Mouse (Mus musculus) embryonic facial prominence, embryonic 10.5 days (tissue): ENCODE results near the gene Trim50. TPM values are rescaled to one million over a fixed set of nuclear protein-coding genes. Genes with fewer than 3 reads are reported as not detected.

Source experiments
- DNase-seq: peaks from one replicate; pipeline ENCODE4 v3.0.0-alpha.2; 2017; ENCODE audit warnings: low spot score
- H3K27ac ChIP-seq: fragments of 300-500 bp; sonication (generic); replicated peaks from 2 replicates; pipeline ENCODE4 v1.5.1; 2016; ENCODE audit warnings: mild to moderate bottlenecking
- H3K27me3 ChIP-seq: fragments of 300-500 bp; sonication (generic); replicated peaks from 2 replicates; pipeline ENCODE4 v1.6.1; 2016; ENCODE audit warnings: low read depth, mild to moderate bottlenecking; ENCODE audit not compliant: poor library complexity, severe bottlenecking
- H3K36me3 ChIP-seq: fragments of 300-500 bp; sonication (generic); replicated peaks from 2 replicates; pipeline ENCODE4 v1.6.1; 2016; ENCODE audit warnings: mild to moderate bottlenecking, moderate library complexity
- H3K4me1 ChIP-seq: fragments of 300-500 bp; sonication (generic); 2 replicates; pipeline ENCODE4 v1.6.1; 2016
- H3K4me3 ChIP-seq: fragments of 300-500 bp; sonication (generic); 2 replicates; pipeline ENCODE4 v1.5.1; 2016; ENCODE audit warnings: mild to moderate bottlenecking, moderate library complexity
- H3K9me3 ChIP-seq: fragments of 300-500 bp; sonication (generic); 2 replicates; pipeline ENCODE4 v1.6.1; 2016; ENCODE audit warnings: mild to moderate bottlenecking
- WGBS: fragments of 180-500 bp; shearing (Covaris S2); methylation state at CpG from one replicate; pipeline ENCODE4 v1.1.7; 2016; 5-methylcytosine and 5-hydroxymethylcytosine counted together
- polyA plus RNA-seq: library from polyadenylated mRNA; unstranded; fragments of >200 nt; fragmentation: Nextera tagmentation; extraction: Ambion mirVana; gene quantifications from 2 replicates; pipeline ENCODE4 v1.2.1, GENCODE M21; 2016

Trim50 gene
- not detected in 2 replicates for polyA plus RNA-seq

DNA sequence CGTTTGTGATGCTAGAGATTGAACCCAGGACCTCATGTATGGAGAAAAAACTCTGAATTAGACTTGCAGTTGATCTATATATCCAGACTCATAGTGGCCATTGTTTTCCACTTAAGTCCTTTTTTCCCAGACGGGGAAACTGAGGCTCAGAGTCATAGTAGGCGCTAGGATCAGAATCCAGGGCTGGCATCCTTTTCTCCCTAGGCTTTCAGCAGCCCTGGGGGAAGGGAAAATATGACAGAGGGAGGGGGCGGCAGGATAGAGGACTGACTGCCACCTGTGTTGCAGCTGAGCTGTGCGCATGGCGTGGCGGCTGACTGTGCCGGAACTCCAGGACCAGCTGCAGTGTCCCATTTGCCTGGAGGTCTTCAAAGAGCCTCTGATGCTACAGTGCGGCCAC lies at the start of gene Trim50:
Gene Trim50 (plus strand): TSS at position 301 of the 400 bp plus-strand sequence.
- no peak for DNase-seq
- Histone ChIP-seq H3K27me3 (peaks cover 27% of the 10 kb centered on the region), H3K36me3 (no peaks in the 10 kb centered on the region), H3K4me1 (0 out of 2 replicates have a peak, but pooled peaks cover 4% of the 10 kb centered on the region), H3K9me3 (peaks cover 15% of the 10 kb centered on the region), H3K4me3 (peak within 1 kb of the TSS; percentile 5; the same call in 1 of the 2 replicates), H3K27ac (no peak within 1 kb of the TSS)
- WGBS, result 57% methylated on average over 9 of the region's 9 CpGs

- Histone ChIP-seq H3K9me3 (no peaks in the 10 kb centered on the region), H3K36me3 (no peaks in the 10 kb centered on the region), H3K27ac (no peak overlapping the region), H3K4me1 (no peaks in the 10 kb centered on the region), H3K4me3 (no peak overlapping the region), H3K27me3 (no peaks in the 10 kb centered on the region; the same call in 1 of the 2 replicates)
- DNase-seq, result no peak
- WGBS, result 52% methylated on average over 10 of the region's 10 CpGs
Observed at GRCm38 (mm10) chr5:135306321-135306965, 46.7 kb upstream of the Trim50 start.

DNA sequence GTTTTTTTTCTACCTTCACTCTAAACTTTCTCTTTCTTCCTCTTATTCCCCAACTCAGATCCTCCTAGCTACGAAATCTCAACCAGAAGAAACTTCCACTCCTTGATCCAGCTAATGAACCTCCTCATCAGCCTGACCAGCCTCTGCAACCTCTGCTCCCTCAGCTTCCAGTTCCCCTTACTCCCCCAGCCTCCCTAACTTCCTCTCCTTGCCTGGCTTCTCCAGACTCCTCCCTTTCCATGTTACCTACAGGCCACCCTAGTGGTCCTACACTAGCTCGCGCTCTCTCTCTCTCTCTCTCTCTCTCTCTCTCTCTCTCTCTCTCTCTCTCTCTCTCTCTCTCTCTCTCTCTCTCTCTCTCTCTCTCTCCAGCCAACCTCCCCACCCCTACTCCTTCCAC lies 36.9 kb upstream of the Trim50 start:
- Histone ChIP-seq H3K4me1 (no peaks in the 10 kb centered on the region), H3K36me3 (no peaks in the 10 kb centered on the region), H3K4me3 (no peak overlapping the region), H3K9me3 (no peaks in the 10 kb centered on the region), H3K27ac (no peak overlapping the region), H3K27me3 (no peaks in the 10 kb centered on the region)
- no peak for DNase-seq
- 82% methylated on average over 3 of the region's 3 CpGs for WGBS

DNA sequence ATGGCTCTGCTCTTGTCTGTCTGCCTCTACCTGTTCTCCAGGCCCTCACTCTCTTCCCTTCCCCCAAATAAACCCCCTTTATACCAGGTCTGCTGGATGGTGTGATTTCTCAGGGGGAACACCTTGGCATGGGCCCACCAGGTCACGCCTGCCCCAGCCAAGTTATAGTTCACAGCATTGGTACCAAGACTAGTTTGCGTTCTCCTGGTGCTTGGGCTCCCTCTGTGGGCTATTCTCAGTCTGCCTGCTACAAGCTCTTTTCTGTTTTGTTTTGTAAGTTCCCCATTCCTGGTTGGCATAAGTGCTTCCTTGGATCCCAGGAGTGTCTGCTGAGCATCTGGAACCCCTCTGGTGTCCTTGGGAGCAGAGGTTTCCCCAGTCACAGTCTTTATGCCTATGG lies 33.2 kb upstream of the Trim50 start:
- H3K4me3 ChIP-seq, result no peak overlapping the region
- H3K9me3 ChIP-seq, result no peaks in the 10 kb centered on the region
- H3K27ac ChIP-seq, result no peak overlapping the region
- H3K27me3 ChIP-seq, result no peaks in the 10 kb centered on the region
- H3K36me3 ChIP-seq, result no peaks in the 10 kb centered on the region
- 60% methylated on average over 2 of the region's 2 CpGs for WGBS
- DNase-seq, result no peak
- H3K4me1 ChIP-seq, result no peaks in the 10 kb centered on the region

GRCm38 (mm10) chr5:135322197-135322596 lies 30.9 kb upstream of the Trim50 start:
- Histone ChIP-seq H3K9me3 (no peaks in the 10 kb centered on the region), H3K4me3 (no peak overlapping the region), H3K27ac (no peak overlapping the region), H3K36me3 (no peaks in the 10 kb centered on the region), H3K4me1 (peaks cover 10% of the 10 kb centered on the region; the same call in 1 of the 2 replicates), H3K27me3 (no peaks in the 10 kb centered on the region)
- DNase-seq, result no peak
- WGBS, result 91% methylated on average over 1 of the region's 1 CpGs

DNA sequence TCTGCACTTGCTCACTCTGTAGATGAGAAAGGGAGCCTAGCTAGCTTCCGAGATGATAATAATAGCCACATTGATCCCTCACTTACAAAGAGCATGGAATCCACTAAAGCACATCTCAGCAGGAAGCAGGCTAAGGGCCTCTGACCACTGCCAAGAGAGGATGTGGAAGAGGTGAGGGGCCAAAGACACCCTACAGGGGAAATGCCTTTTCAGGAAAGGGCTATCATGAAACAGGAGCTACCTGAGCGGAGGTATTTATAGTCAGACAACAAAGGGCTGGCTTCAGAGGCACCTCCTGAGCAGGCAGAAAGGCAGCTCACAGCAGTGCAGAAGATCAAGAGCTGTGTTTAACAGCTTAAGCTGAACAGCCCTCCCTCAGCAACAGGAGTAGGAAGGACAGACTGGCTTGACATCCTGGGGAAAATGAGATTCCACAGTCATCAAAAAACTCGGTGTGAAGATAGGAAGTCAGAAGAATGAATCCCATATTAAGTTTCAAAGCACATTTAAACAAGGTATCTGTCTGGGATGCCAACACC lies 26.9 kb upstream of the Trim50 start:
- WGBS, result 9% methylated on average over 3 of the region's 3 CpGs

DNA sequence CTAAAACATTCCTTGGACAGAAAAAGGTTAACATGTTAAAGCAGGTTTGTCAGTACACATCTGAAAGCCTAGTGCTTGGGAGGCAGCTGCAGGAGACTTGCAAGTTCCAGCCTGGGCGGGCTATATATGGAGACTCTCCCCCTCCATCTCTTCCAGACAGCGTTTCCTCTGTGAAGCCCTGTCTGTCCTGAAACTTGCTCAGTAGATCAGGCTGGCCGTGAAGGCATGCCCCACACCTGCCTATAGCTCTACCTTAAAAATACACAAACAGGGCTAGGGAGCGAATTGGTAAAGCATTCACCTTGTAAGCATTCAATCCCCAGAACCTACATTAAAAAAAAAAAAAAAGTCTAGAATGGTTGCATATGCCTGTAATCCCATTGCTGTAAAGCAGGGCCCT lies 23.6 kb upstream of the Trim50 start:
- H3K27me3 ChIP-seq, result no peaks in the 10 kb centered on the region
- peaks cover 10% of the 10 kb centered on the region; the same call in 1 of the 2 replicates for H3K4me1 ChIP-seq
- no peak overlapping the region for H3K4me3 ChIP-seq
- no peaks in the 10 kb centered on the region for H3K36me3 ChIP-seq
- DNase-seq, result no peak
- 83% methylated on average over 4 of the region's 4 CpGs for WGBS
- H3K9me3 ChIP-seq, result no peaks in the 10 kb centered on the region
- H3K27ac ChIP-seq, result no peak overlapping the region

More for the DNA sequence above, 26.9 kb upstream of the Trim50 start:
- no peak overlapping the region for H3K27ac ChIP-seq
- no peaks in the 10 kb centered on the region for H3K9me3 ChIP-seq
- no peak overlapping the region for H3K4me3 ChIP-seq
- no peaks in the 10 kb centered on the region for H3K27me3 ChIP-seq
- no peaks in the 10 kb centered on the region for H3K36me3 ChIP-seq
- peaks cover 10% of the 10 kb centered on the region; the same call in 1 of the 2 replicates for H3K4me1 ChIP-seq
- DNase-seq, result no peak

DNA sequence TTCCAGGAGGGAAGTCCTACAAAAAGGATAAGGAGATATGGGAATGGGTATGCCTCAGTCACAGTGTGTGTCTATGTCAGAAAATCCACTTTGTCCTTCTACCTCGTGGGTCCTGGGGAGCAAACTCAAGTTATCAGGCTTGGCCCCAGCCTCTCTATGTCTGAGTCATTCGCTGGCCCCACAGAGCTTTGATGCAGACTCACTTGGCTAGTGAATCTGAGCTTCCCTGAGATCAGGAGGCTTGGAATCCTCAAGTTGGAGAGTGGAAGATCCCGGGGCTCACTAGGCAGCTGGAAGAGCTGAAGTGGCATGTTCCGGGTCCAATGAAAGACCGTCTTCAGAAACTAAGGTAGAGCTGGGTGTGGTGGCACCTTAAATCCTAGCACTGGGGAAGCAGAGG lies 22.9 kb upstream of the Trim50 start:
- no peaks in the 10 kb centered on the region for H3K27me3 ChIP-seq
- H3K27ac ChIP-seq, result no peak overlapping the region
- WGBS, result 87% methylated on average over 5 of the region's 5 CpGs
- no peak overlapping the region for H3K4me3 ChIP-seq
- peaks cover 10% of the 10 kb centered on the region; the same call in 1 of the 2 replicates for H3K4me1 ChIP-seq
- no peak for DNase-seq
- H3K36me3 ChIP-seq, result no peaks in the 10 kb centered on the region
- no peaks in the 10 kb centered on the region for H3K9me3 ChIP-seq

DNA sequence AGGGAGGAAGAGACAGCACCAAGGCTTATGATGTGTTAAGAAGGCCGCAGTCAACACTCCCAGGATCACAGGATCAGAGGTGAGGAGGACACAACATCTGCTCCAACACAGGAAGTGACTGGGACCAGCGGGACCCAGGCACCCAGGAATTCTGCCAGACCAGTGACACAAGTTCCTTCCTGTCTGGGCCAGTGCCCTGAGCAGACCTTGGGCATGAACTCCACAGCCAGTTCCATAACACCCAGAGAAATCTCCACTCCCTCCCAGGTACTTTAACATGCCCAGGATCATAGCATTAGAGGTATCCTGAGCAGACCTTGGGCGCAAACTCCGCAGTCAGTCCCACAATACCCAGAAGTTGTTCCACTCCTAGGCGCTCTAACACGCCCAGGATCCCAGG lies 21.9 kb upstream of the Trim50 start:
- no peak overlapping the region for H3K27ac ChIP-seq
- peaks cover 6% of the 10 kb centered on the region; the same call in 1 of the 2 replicates for H3K4me1 ChIP-seq
- no peaks in the 10 kb centered on the region for H3K36me3 ChIP-seq
- 89% methylated on average over 6 of the region's 6 CpGs for WGBS
- no peaks in the 10 kb centered on the region for H3K27me3 ChIP-seq
- DNase-seq, result no peak
- H3K9me3 ChIP-seq, result no peaks in the 10 kb centered on the region
- no peak overlapping the region for H3K4me3 ChIP-seq

- no peaks in the 10 kb centered on the region for H3K27me3 ChIP-seq
- H3K27ac ChIP-seq, result no peak overlapping the region
- no peaks in the 10 kb centered on the region for H3K9me3 ChIP-seq
- H3K36me3 ChIP-seq, result no peaks in the 10 kb centered on the region
- H3K4me1 ChIP-seq, result 0 out of 2 replicates have a peak, but pooled peaks cover 2% of the 10 kb centered on the region
- WGBS, result 56% methylated on average over 3 of the region's 3 CpGs
- no peak overlapping the region for H3K4me3 ChIP-seq
- no peak for DNase-seq
Observed at GRCm38 (mm10) chr5:135337575-135337974, 15.5 kb upstream of the Trim50 start.

GRCm38 (mm10) chr5:135345989-135346388 lies 7.1 kb upstream of the Trim50 start:
- Histone ChIP-seq H3K4me1 (no peaks in the 10 kb centered on the region), H3K9me3 (peaks cover 12% of the 10 kb centered on the region; the same call in 1 of the 2 replicates), H3K27ac (no peak overlapping the region), H3K27me3 (no peaks in the 10 kb centered on the region), H3K36me3 (no peaks in the 10 kb centered on the region), H3K4me3 (no peak overlapping the region)
- 75% methylated on average over 7 of the region's 7 CpGs for WGBS
- no peak for DNase-seq

- H3K9me3 ChIP-seq, result peaks cover 12% of the 10 kb centered on the region; the same call in 1 of the 2 replicates
- H3K4me1 ChIP-seq, result no peaks in the 10 kb centered on the region
- WGBS, result 29% methylated on average over 1 of the region's 1 CpGs
- no peak overlapping the region for H3K27ac ChIP-seq
- H3K4me3 ChIP-seq, result no peak overlapping the region
- no peaks in the 10 kb centered on the region for H3K27me3 ChIP-seq
- no peaks in the 10 kb centered on the region for H3K36me3 ChIP-seq
- no peak for DNase-seq
Observed at GRCm38 (mm10) chr5:135346430-135346829, 6.7 kb upstream of the Trim50 start.

DNA sequence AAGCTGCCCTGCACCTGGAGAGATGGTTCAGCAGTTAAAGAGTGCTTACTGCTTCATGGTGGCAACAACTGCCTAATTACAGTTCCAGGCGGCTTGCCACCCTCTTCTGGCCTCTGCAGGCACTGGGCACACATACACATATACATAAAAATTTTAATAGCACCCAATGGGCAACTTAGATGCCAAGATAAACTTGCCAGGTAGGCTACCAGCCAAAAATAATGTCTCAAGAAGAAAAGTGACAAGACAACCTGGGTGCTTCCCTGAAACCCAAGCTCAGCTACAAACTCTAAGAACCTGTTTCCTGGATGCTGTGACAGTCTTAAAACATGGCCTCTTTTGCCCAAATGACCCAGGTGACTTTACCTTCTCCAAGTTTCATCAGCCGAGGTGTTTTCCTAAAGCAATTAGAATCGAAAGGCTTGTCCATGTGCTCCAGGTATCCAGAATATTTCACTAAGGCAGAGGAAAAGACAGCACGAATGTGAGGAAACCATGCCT lies 5.5 kb upstream of the Trim50 start:
- no peak for DNase-seq
- H3K27ac ChIP-seq, result no peak overlapping the region
- H3K4me1 ChIP-seq, result no peaks in the 10 kb centered on the region
- peaks cover 8% of the 10 kb centered on the region for H3K27me3 ChIP-seq
- WGBS, result 72% methylated on average over 4 of the region's 4 CpGs
- H3K36me3 ChIP-seq, result no peaks in the 10 kb centered on the region
- peaks cover 12% of the 10 kb centered on the region; the same call in 1 of the 2 replicates for H3K9me3 ChIP-seq
- H3K4me3 ChIP-seq, result no peak overlapping the region
